Mouse (Mus musculus): ENCODE results near the gene Ptger1. TPM values are rescaled to one million over a fixed set of nuclear protein-coding genes. Genes with fewer than 3 reads are reported as not detected.

Ptger1 gene
- total and polyA plus RNA-seq, 3 experiments = 3.3 to 7.6 TPM; not detected in 1

GRCm38 (mm10) chr8:83664931-83665625 lies 1.4 kb upstream of the Ptger1 start:
- Histone ChIP-seq H3K27ac (ENCODE audit: insufficient read depth, low read depth) (no peak overlapping the region), H3K9ac (ENCODE audit: insufficient read depth, low read depth) (no peak overlapping the region), H3K79me2 (replicated peaks; ENCODE audit: control insufficient read depth, extremely low read depth, insufficient read depth, poor library complexity, severe bottlenecking) (no peaks in the 10 kb centered on the region), H3K9me3 (replicated peaks; ENCODE audit: low read length) (peaks cover 11% of the 10 kb centered on the region), H3K4me2 (ENCODE audit: insufficient read depth, low read depth, poor library complexity, severe bottlenecking) (no peak overlapping the region), H3K27me3 (replicated peaks) (no peaks in the 10 kb centered on the region), H3K36me3 (replicated peaks in 1 of 2; ENCODE audit: control insufficient read depth in 1 of 2, insufficient read depth in 1 of 2, low read length in 1 of 2) (peaks cover 24 to 62% of the 10 kb centered on the region in 2 experiments), H3K4me1 (ENCODE audit: control insufficient read depth in 1 of 2, insufficient read depth in 2 of 2) (peaks cover 5 to 13% of the 10 kb centered on the region in 2 experiments), H3K4me3 (replicated peaks in 1 of 3; ENCODE audit: low read depth in 2 of 3, low read length in 2 of 3, poor library complexity in 1 of 3) (no peak overlapping the region)
- no peak for DNase-seq (ENCODE audit: extremely low read depth)
- no peak for TF ChIP-seq MYC (IDR thresholded peaks at IDR 0.05; ENCODE audit: low read depth, low read length)
- TF ChIP-seq UBTF (IDR thresholded peaks at IDR 0.05; ENCODE audit: low read depth, low read length) = no peak
- no peak for TF ChIP-seq CHD1 (IDR thresholded peaks at IDR 0.05; ENCODE audit: low read depth, low read length)
- no peak for TF ChIP-seq MXI1 (IDR thresholded peaks at IDR 0.05; ENCODE audit: low read depth, low read length)
- TF ChIP-seq GABPA (IDR thresholded peaks at IDR 0.05; ENCODE audit: insufficient replicate concordance, low read depth, low read length) = no peak
- no peak for TF ChIP-seq RCOR1 (conservative IDR thresholded peaks at IDR 0.05; ENCODE audit: low read depth, low read length)
- TF ChIP-seq TBP (conservative IDR thresholded peaks at IDR 0.05; ENCODE audit: low read depth, low read length) = no peak
- no peak for TF ChIP-seq JUN (IDR thresholded peaks at IDR 0.05; ENCODE audit: insufficient read depth, low read depth, low read length)
- no peak for TF ChIP-seq ZNF384 (IDR thresholded peaks at IDR 0.05; ENCODE audit: low read depth, low read length)
- TF ChIP-seq PAX5 (IDR thresholded peaks at IDR 0.05; ENCODE audit: low read length) = no peak
- TF ChIP-seq SMC3 (IDR thresholded peaks at IDR 0.05; ENCODE audit: low read depth, low read length) = no peak
- TF ChIP-seq TCF12 (IDR thresholded peaks at IDR 0.05; ENCODE audit: low read depth, low read length) = no peak
- TF ChIP-seq USF2 (conservative IDR thresholded peaks at IDR 0.05; ENCODE audit: low read depth, low read length) = no peak
- no peak for TF ChIP-seq ETS1 (conservative IDR thresholded peaks at IDR 0.05; ENCODE audit: low read depth, low read length)
- no peak for TF ChIP-seq POLR2A (IDR thresholded peaks at IDR 0.05; ENCODE audit: low read depth, low read length)
- TF ChIP-seq EP300 (IDR thresholded peaks at IDR 0.05; ENCODE audit: low read length) = no peak
- in situ Hi-C loops (cut with MboI; ENCODE audit: low pct_ligation_motif_present, low pct_unique_long_range_greater_than_20kb, low sequenced_read_pairs) = no loop called here
- dilution Hi-C loops (cut with MboI; ENCODE audit: extremely low pct_ligation_motif_present, extremely low pct_unique_long_range_greater_than_20kb, low sequenced_read_pairs) = no loop called here

- Histone ChIP-seq H3K4me2 (ENCODE audit: insufficient read depth, low read depth, poor library complexity, severe bottlenecking) (no peak overlapping the region), H3K27me3 (replicated peaks) (no peaks in the 10 kb centered on the region), H3K9me3 (replicated peaks; ENCODE audit: low read length) (peaks cover 11% of the 10 kb centered on the region), H3K9ac (ENCODE audit: insufficient read depth, low read depth) (no peak overlapping the region), H3K27ac (ENCODE audit: insufficient read depth, low read depth) (no peak overlapping the region), H3K36me3 (replicated peaks in 1 of 2; ENCODE audit: control insufficient read depth in 1 of 2, insufficient read depth in 1 of 2, low read length in 1 of 2) (peaks cover 42 to 73% of the 10 kb centered on the region in 2 experiments), H3K4me1 (ENCODE audit: control insufficient read depth in 1 of 2, insufficient read depth in 2 of 2) (peaks cover 5 to 13% of the 10 kb centered on the region in 2 experiments), H3K4me3 (replicated peaks in 1 of 3; ENCODE audit: low read depth in 2 of 3, low read length in 2 of 3, poor library complexity in 1 of 3) (no peak overlapping the region), H3K79me2 (replicated peaks; ENCODE audit: control insufficient read depth, extremely low read depth, insufficient read depth, poor library complexity, severe bottlenecking) (no peaks in the 10 kb centered on the region)
- TF ChIP-seq JUND (conservative IDR thresholded peaks at IDR 0.05; ENCODE audit: low read depth, low read length) = no peak
- TF ChIP-seq ZNF384 (IDR thresholded peaks at IDR 0.05; ENCODE audit: low read depth, low read length) = no peak
- TF ChIP-seq RAD21 (IDR thresholded peaks at IDR 0.05; ENCODE audit: low read depth, low read length) = no peak
- TF ChIP-seq NRF1 (IDR thresholded peaks at IDR 0.05; ENCODE audit: low read depth, low read length) = no peak
- no peak for TF ChIP-seq MEF2A (IDR thresholded peaks at IDR 0.05; ENCODE audit: borderline replicate concordance, low read depth, low read length)
- TF ChIP-seq RCOR1 (conservative IDR thresholded peaks at IDR 0.05; ENCODE audit: low read depth, low read length) = no peak
- TF ChIP-seq TBP (conservative IDR thresholded peaks at IDR 0.05; ENCODE audit: low read depth, low read length) = no peak
- no peak for TF ChIP-seq ZC3H11A (IDR thresholded peaks at IDR 0.05; ENCODE audit: low read depth, low read length)
- no peak for TF ChIP-seq BHLHE40 (IDR thresholded peaks at IDR 0.05; ENCODE audit: low read depth, low read length)
- no peak for TF ChIP-seq PAX5 (IDR thresholded peaks at IDR 0.05; ENCODE audit: low read length)
- TF ChIP-seq ETS1 (conservative IDR thresholded peaks at IDR 0.05; ENCODE audit: low read depth, low read length) = no peak
- no peak for DNase-seq (ENCODE audit: extremely low read depth)
- in situ Hi-C loops (cut with MboI; ENCODE audit: low pct_ligation_motif_present, low pct_unique_long_range_greater_than_20kb, low sequenced_read_pairs) = no loop called here
- dilution Hi-C loops (cut with MboI; ENCODE audit: extremely low pct_ligation_motif_present, extremely low pct_unique_long_range_greater_than_20kb, low sequenced_read_pairs) = no loop called here
Measured at GRCm38 (mm10) chr8:83666866-83667234, 372 bp downstream of the Ptger1 start.

Data from CH12.LX (cell line).